Mouse (Mus musculus) cerebellum, adult 2 months (tissue): ENCODE measurements around the gene Abca1. TPM values are rescaled to one million over a fixed set of nuclear protein-coding genes. Genes with fewer than 3 reads are reported as not detected.

ENCODE experiments used
- DNase-seq, 2 experiments: peaks; one replicate each; pipeline ENCODE4 v3.0.0; 2021
- H3K27ac ChIP-seq: fragments of 200-500 bp; 2 replicates; pipeline ENCODE4 v1.5.1; 2012; ENCODE audit warnings: low read length, control low read depth, inconsistent platforms; ENCODE audit not compliant: insufficient read depth
- H3K27me3 ChIP-seq: fragments of 200-500 bp; 2 replicates; pipeline ENCODE4 v1.6.1; 2012; ENCODE audit warnings: inconsistent platforms, mild to moderate bottlenecking, low read length, moderate library complexity; ENCODE audit not compliant: control insufficient read depth, insufficient read depth
- H3K4me1 ChIP-seq: fragments of 200-500 bp; 2 replicates; pipeline ENCODE4 v1.6.1; 2011; ENCODE audit warnings: low read length; ENCODE audit not compliant: control insufficient read depth, insufficient read depth
- H3K4me3 ChIP-seq: fragments of 200-500 bp; replicated peaks from 2 replicates; pipeline ENCODE3; 2011; ENCODE audit warnings: mild to moderate bottlenecking, low read depth, low read length, control low read depth; ENCODE audit not compliant: insufficient read depth
- CTCF ChIP-seq: fragments of 200-500 bp; IDR thresholded peaks from 2 replicates; pipeline ENCODE4 v1.5.1; 2011; ENCODE audit warnings: low read depth, mild to moderate bottlenecking, control low read depth, low read length, moderate library complexity, borderline replicate concordance; ENCODE audit not compliant: insufficient read depth
- POLR2A ChIP-seq: fragments of 200-500 bp; IDR thresholded peaks from 2 replicates; pipeline ENCODE4 v1.6.1; 2011; ENCODE audit warnings: low read length, control low read depth, borderline replicate concordance; ENCODE audit not compliant: insufficient read depth
- WGBS: fragments of 180-500 bp; shearing (Covaris S2); methylation state at CpG from one replicate; pipeline ENCODE4 v1.1.7; 2018; 5-methylcytosine and 5-hydroxymethylcytosine counted together
- polyA plus RNA-seq: library from polyadenylated mRNA; depleted of rRNA; stranded (reverse); fragments of >200 nt; gene quantifications from 2 replicates; pipeline ENCODE4 v1.2.3, GENCODE M21; 2012

Abca1 gene
- polyA plus RNA-seq, 1 experiment = 10.0 TPM

DNA sequence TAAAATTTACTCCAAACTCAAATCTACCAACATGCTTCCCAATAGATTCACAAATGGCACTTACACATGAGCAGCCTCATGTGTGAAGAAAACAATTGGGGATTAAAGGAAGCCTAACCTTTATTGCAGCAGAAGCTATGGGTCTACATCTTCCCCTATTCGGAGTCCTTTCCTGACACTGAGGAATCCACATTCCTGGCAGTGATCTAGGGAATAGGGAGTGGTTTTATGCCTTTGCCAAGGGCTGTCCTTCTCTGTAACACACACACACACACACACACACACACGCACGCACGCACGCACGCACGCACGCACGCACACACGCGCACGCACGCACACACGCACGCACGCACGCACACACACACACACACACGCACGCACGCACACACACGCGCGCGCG lies 5.5 kb upstream of the Abca1 start:
- WGBS = 74% methylated on average over 14 of the region's 25 CpGs
- DNase-seq = no peak
- Histone ChIP-seq H3K4me3 (no peak overlapping the region), H3K27me3 (no peaks in the 10 kb centered on the region), H3K27ac (no peak overlapping the region), H3K4me1 (no peaks in the 10 kb centered on the region)
- TF ChIP-seq POLR2A (no peak), CTCF (no peak)

- WGBS = 1% methylated on average over 20 of the region's 20 CpGs
- TF ChIP-seq POLR2A = no peak
- no peak for TF ChIP-seq CTCF
Observed at GRCm38 (mm10) chr4:53159176-53159575, 519 bp downstream of the Abca1 start.

GRCm38 (mm10) chr4:53158634-53159033 lies 1.1 kb downstream of the Abca1 start:
- Histone ChIP-seq H3K27me3 (no peaks in the 10 kb centered on the region), H3K4me3 (peak overlapping the region; percentile 67), H3K4me1 (no peaks in the 10 kb centered on the region), H3K27ac (no peak overlapping the region)
- peak; percentile 63 to 68 for DNase-seq
- WGBS = 5% methylated on average over 18 of the region's 18 CpGs
- TF ChIP-seq CTCF (peak; percentile 53), POLR2A (no peak)

More at GRCm38 (mm10) chr4:53159176-53159575, 519 bp downstream of the Abca1 start:
- Histone ChIP-seq H3K4me3 (peak overlapping the region; percentile 67), H3K27me3 (no peaks in the 10 kb centered on the region), H3K4me1 (no peaks in the 10 kb centered on the region), H3K27ac (no peak overlapping the region)
- peak; percentile 23 to 47 for DNase-seq

DNA sequence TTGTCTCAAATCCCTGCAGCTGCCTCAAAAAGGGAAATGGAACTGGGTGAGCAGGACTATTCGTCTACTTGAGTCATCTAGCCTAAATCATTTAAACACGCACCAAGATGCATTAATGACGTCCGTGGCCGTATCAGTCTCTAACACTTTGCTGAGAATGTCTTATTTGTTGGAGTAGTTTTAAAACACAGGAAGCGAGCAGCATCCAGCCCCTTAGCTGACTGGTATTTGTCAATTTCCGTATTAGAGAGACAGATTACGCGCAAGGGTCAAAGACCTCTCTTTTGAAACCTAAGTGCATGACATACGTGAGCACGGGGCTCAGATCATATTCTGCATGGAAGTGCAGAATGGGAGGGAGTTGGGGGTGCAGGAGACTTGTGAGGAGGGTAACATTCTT lies 4.2 kb downstream of the Abca1 start:
- no peak overlapping the region for H3K4me3 ChIP-seq
- no peaks in the 10 kb centered on the region for H3K4me1 ChIP-seq
- 83% methylated on average over 11 of the region's 11 CpGs for WGBS
- H3K27me3 ChIP-seq = no peaks in the 10 kb centered on the region
- DNase-seq = no peak
- TF ChIP-seq POLR2A = no peak
- no peak for TF ChIP-seq CTCF
- H3K27ac ChIP-seq = no peak overlapping the region

GRCm38 (mm10) chr4:53153711-53154110 lies 6.0 kb downstream of the Abca1 start:
- H3K27me3 ChIP-seq = no peaks in the 10 kb centered on the region; the same call in 1 of the 2 replicates
- DNase-seq = no peak
- TF ChIP-seq POLR2A (no peak), CTCF (no peak)
- H3K27ac ChIP-seq = no peak overlapping the region
- 63% methylated on average over 6 of the region's 6 CpGs for WGBS
- H3K4me1 ChIP-seq = no peaks in the 10 kb centered on the region
- H3K4me3 ChIP-seq = no peak overlapping the region

DNA sequence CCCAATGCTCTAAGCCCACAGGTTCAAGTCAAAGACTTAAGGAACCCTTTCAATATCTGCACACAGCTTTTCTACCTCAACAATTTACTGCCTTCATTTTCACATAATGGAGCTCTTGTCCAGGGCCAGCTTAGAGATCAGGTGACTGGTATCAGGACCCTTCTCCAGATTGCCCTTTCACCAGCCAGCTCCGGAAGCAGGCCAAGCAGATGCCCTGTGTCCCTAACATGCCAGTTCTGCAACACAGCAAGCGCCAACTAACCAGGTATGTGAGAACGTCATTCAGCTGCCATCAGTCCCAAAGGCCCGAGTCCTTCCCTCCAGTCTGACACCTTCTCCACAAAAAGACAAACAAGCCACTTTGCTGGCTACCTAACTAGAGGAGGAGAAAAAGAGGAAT lies 6.6 kb downstream of the Abca1 start:
- no peak overlapping the region for H3K27ac ChIP-seq
- no peaks in the 10 kb centered on the region for H3K4me1 ChIP-seq
- H3K4me3 ChIP-seq = no peak overlapping the region
- TF ChIP-seq CTCF (no peak), POLR2A (no peak)
- WGBS = 63% methylated on average over 4 of the region's 4 CpGs
- H3K27me3 ChIP-seq = no peaks in the 10 kb centered on the region; the same call in 1 of the 2 replicates
- DNase-seq = no peak

DNA sequence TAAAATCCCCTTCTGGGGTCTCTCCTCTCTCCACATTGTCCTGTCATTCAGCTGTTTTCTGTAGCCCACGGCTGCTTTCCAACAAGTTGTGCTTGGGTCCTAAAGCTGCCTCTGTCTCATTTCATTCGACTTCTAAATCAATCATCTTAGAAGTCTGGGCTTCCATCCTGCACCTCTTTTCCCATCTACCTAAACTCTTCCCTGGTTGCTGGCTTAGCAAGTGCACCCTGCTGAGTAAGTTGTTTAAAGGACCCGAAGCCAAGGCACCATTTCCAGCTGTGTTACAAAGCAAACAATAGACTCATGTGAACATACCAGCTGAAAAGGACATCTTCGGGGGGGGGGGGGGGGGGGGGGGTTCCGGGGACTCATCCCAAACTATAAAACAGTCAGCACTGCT lies 7.0 kb downstream of the Abca1 start:
- WGBS = 35% methylated on average over 5 of the region's 5 CpGs
- TF ChIP-seq POLR2A = no peak
- TF ChIP-seq CTCF = no peak
- DNase-seq = no peak
- Histone ChIP-seq H3K27me3 (no peaks in the 10 kb centered on the region; the same call in 1 of the 2 replicates), H3K27ac (no peak overlapping the region), H3K4me1 (no peaks in the 10 kb centered on the region), H3K4me3 (no peak overlapping the region)

GRCm38 (mm10) chr4:53150516-53150915 lies 9.2 kb downstream of the Abca1 start:
- H3K4me1 ChIP-seq = peaks cover 5% of the 10 kb centered on the region; the same call in 1 of the 2 replicates
- TF ChIP-seq CTCF (no peak), POLR2A (no peak)
- WGBS = 84% methylated on average over 8 of the region's 8 CpGs
- DNase-seq = no peak
- no peak overlapping the region for H3K27ac ChIP-seq
- no peaks in the 10 kb centered on the region; the same call in 1 of the 2 replicates for H3K27me3 ChIP-seq
- H3K4me3 ChIP-seq = no peak overlapping the region

GRCm38 (mm10) chr4:53149644-53150043 lies 10.1 kb downstream of the Abca1 start:
- TF ChIP-seq POLR2A = no peak
- TF ChIP-seq CTCF = no peak
- WGBS = 97% methylated on average over 4 of the region's 5 CpGs
- Histone ChIP-seq H3K4me1 (peaks cover 5% of the 10 kb centered on the region; the same call in 1 of the 2 replicates), H3K27me3 (no peaks in the 10 kb centered on the region; the same call in 1 of the 2 replicates), H3K4me3 (no peak overlapping the region), H3K27ac (no peak overlapping the region)
- no peak for DNase-seq
